Mouse (Mus musculus) telencephalon, adult 2 months (tissue): ENCODE data around the gene Fdx1.

Source experiments
- DNase-seq: peaks from one replicate; pipeline ENCODE4 v3.0.0-alpha.2; 2011; ENCODE audit warnings: low read depth, low spot score

Fdx1 gene

DNA sequence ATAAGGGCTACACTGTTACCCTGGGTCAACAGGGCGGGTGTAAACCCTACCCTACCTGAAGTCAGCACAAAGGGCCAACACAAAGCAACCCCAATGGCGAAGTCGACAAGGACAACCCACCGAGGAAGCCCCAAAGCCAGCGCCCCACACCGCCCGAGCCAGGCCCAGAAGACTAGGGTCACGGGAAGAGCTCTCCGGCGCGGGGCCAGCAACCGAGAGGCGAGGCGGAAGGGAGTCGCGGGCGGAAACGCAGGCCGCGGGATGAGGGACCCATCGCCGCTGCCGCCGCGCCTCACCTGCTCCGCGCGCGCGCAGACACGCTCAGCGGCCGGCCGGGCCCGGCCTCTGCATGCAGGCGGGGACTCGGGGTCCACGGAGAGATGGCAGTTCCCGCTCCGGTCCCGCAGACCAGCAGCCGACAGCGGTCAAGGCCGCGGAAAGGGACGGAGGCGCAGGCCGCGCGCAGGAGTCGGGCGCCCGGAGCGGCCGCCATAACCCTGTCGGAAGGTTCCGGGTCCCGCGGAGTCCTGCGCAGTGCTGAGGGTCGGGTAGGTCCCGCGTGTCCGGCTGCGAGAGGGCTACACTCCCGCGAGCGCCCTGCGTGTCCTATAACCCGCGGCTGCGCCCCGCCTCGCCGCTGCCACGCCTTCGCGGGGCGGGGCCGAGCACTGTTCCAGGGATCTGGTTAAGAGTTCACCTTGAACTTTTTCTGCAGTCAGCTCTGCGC is at the start of gene Fdx1:
Fdx1 (minus strand) TSS at position 582 of the 727 bp plus-strand sequence.
- DNase-seq, result no peak

- no peak for DNase-seq
These were observed 49.6 kb upstream of the Fdx1 start for GRCm38 (mm10) chr9:52012781-52013436.

GRCm38 (mm10) chr9:52012311-52012710 is 49.0 kb upstream of the Fdx1 start:
- DNase-seq, result peak; percentile 54

DNA sequence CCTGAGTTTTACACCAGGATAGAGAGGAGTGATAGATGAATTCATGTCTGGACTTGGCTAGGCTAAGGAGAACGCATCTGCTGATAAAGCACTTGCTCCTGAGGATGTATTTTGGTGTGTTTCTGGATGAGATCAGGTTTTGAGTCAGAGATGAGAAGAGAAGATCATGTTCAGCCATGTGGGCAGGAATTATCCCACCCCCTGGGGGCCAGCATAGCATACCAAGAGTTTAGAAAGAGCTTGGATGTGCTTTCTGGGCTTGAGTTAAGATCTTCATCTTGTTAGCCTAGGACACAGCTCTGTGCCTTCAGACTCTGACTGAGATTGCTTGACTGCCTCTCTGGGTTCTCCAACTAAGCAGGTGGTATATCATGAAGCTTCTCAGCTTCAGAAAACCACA is 45.2 kb upstream of the Fdx1 start:
- no peak for DNase-seq

GRCm38 (mm10) chr9:52007341-52007740 is 44.0 kb upstream of the Fdx1 start:
- no peak for DNase-seq

GRCm38 (mm10) chr9:52003501-52003900 is 40.1 kb upstream of the Fdx1 start:
- no peak for DNase-seq

GRCm38 (mm10) chr9:51995331-51996099 is 32.2 kb upstream of the Fdx1 start:
- DNase-seq, result no peak

- no peak for DNase-seq
These were observed 31.4 kb upstream of the Fdx1 start for GRCm38 (mm10) chr9:51994636-51995260.

DNA sequence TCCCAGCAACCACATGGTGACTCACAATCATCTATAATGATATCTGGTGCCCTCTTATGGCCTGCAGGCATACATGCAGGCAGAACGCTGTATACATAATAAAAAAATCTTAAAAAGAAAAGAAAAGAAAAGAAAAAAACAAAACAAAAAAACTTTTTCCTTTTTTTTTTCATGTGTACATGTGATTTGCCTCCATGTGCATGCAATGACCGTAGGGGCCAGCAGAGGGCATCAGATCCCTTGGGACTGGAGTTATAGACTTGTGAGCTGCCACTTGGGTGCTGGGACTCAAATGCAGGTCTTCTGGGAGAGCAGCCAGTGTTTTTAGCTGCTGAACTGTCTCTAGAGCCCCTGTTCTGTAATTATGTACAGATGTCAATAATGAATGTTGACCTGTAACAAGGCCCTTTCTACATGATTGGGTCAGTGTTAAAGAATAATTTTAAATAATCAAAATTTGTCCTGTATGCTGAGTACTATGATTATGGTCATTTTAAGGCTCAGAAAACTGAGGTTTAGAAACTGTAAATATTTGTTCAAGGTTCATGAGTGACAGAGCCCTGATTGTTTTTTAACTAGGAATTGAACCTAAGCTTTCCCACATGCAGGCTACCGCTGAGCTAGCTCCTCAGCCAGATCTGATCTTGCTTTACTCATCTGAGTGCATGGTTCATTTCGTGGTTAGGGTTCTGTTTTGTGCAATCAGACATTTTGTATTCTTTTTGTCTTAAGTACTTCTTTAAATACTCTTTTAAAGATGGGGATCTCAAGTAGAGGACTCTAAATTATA is 30.3 kb upstream of the Fdx1 start:
- no peak for DNase-seq

- DNase-seq, result no peak
These were observed 28.0 kb upstream of the Fdx1 start for GRCm38 (mm10) chr9:51991241-51991876.

- DNase-seq, result no peak
These were observed 27.5 kb upstream of the Fdx1 start for GRCm38 (mm10) chr9:51990828-51991227.

GRCm38 (mm10) chr9:51985493-51986099 is 22.2 kb upstream of the Fdx1 start:
- DNase-seq, result peak; percentile 90

- no peak for DNase-seq
These were observed 17.8 kb upstream of the Fdx1 start for GRCm38 (mm10) chr9:51981131-51981530.

DNA sequence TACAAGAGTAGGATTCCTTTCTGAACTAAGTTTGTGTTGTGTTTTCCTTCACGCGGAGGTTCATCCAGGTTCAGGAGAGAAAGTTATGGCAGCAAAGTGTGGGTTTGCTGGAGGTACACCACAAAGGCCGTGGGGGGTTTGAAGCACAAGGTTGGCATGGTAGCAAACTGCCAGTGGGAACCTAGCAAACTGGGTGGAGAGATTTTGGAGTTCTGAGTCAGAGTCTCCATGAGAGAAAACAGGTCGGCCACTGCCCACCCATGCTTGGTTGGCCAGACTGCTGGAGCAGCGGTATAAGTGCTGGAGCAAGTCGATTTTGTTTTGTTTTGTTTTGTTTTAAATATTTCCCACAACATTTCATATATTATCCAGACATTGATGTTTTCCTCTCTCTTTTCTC is 15.9 kb upstream of the Fdx1 start:
- no peak for DNase-seq

- no peak for DNase-seq
These were observed 15.3 kb upstream of the Fdx1 start for GRCm38 (mm10) chr9:51978545-51979259.

DNA sequence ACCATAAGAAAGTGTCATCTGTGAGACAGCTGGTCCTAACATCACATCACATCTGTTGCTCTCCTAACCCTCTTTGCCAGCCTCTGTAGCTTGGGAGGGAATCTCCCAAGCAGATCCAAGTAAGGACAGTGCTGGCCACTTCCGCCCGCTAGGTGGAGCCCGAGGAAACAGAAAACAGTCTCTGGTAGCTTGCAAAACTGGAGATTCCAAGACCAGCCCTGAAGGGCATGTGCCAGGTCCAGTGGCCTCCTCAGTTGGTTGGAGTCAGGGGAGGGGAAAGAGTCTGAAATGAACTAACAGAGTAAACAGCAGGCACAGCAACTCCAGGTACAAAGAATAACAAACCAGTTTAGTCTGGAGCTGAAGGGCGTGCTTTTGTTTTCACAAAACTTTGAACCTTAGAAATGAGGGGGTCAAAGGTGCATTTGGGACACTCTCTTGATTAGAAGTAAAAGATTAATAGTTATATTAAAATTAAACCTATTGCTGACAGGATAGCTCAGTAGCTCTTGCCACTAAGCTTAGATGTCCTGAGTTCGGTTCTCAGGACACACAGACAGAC is 14.2 kb upstream of the Fdx1 start:
- peak; percentile 46 for DNase-seq

- DNase-seq, result no peak
These were observed 11.5 kb upstream of the Fdx1 start for GRCm38 (mm10) chr9:51974871-51975270.

DNA sequence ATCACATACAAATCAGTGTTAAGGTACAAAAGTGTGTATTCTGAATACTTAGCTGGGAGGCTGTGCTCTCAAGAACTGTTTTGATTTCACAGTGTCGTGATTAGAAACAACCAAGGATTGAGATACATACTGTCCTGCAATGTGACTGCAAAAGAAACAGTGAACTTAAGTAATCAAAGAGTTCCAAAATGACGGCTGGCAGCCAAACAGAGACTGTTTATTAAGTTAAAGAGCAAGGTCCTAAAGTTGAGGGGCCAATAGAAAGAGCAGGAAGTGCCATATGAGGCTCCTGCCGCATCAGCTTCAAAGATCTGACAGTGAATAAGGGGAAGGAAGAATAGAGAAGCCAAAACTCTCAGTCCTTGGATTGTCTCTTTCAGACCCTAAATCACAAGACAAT is 10.5 kb upstream of the Fdx1 start:
- DNase-seq, result no peak

GRCm38 (mm10) chr9:51966373-51966772 is 3.0 kb upstream of the Fdx1 start:
- no peak for DNase-seq
